Mouse (Mus musculus) cerebellum, adult 9-11 months (tissue): ENCODE measurements around the gene Ivns1abp.
"Not testable (repeated sequence)": the region's sequence is repeated elsewhere in the genome, so short reads cannot be mapped to it uniquely, and the experiment has no call there.

Source experiments
- DNase-seq: peaks from one replicate; pipeline ENCODE4 v3.0.0; 2022

Gene Ivns1abp

GRCm38 (mm10) chr1:151344283-151345108, at the start of gene Ivns1abp:
TSS of gene Ivns1abp (plus strand) at chr1:151344477.
- DNase-seq = peak; percentile 99

GRCm38 (mm10) chr1:151295486-151295885, 48.8 kb upstream of the Ivns1abp start:
- DNase-seq = no peak

- DNase-seq = no peak
These were observed 47.7 kb upstream of the Ivns1abp start for GRCm38 (mm10) chr1:151296621-151297020.

GRCm38 (mm10) chr1:151297025-151297424, 47.3 kb upstream of the Ivns1abp start:
- DNase-seq = no peak

DNA sequence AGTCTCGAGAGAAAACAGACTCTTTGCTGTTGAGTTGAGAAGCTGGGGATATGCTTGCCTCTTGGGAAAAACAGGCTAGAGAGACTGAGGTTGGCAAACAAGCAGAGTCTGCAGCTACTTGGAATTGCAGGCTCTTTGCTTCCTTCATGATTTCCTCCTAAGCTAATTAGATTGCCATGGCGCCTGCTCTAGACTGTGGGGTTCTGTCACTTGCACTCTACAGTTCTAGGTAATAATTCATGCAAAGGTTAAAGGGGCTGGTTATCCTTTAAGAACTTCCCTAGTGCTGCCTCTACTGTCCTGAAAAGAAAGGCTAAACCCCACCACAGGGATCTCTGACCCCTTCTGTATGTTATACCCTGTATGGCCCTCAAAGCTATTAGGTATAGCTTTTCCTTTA, 46.7 kb upstream of the Ivns1abp start:
- no peak for DNase-seq

DNA sequence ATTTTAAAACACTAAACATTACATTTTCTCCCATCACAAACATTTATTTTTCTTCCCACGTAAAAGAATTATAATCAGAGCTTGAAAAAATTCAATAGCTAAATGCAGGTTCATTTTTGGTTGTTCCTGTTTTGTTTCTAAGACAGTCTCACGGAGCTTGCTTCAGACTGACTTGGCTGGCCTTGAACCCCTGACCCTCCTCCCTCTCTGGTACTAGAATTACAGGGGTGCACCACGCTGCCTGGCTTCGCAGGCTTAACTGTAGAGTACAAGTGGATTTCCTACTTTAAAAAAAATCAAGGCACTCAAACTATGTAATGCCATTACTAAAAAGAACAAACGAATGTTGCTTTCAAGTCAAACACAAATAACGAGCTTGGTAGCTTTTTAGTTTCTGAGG, 42.8 kb upstream of the Ivns1abp start:
- DNase-seq = no peak

GRCm38 (mm10) chr1:151301904-151302303, 42.4 kb upstream of the Ivns1abp start:
- no peak for DNase-seq

DNA sequence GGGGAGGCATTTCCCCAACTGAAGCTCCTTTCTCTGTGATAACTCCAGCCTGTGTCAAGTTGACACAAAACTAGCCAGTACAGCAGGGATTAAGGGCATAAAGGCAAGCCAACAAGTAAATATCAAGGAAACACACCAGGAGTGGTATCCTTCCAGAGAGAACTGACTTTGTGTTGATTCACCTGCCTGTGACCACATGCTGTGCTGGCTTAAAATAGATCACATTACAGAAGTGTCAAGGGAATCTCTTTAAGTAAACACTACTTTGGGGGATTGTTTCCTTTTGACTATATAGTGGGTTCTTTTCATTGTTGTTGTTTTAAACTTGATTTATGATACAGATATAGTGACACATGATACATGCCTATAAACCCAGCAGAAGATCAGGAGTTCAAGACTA, 41.0 kb upstream of the Ivns1abp start:
- no peak for DNase-seq

GRCm38 (mm10) chr1:151305001-151305400, 39.3 kb upstream of the Ivns1abp start:
- DNase-seq = not testable (repeated sequence)

GRCm38 (mm10) chr1:151307059-151307458, 37.2 kb upstream of the Ivns1abp start:
- DNase-seq = no peak

DNA sequence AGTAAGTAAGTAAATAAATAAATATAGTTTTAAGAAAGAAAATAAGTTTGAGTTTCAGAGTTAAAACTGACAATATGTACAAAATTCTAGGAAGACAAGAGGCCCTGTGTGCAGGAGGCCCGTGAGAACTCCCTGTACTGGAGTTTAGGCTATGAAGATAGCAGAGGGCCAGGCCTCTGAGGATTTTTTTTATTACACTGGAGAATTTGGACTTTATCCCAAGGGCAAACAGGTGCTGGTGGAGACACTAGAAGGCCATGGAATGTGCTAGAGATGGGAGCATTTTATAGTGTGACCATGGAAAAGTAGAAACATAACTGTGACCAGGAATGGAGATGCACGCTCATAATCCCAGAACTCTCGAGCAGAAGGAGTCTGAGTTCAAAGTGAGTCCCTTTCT, 36.5 kb upstream of the Ivns1abp start:
- DNase-seq = no peak

GRCm38 (mm10) chr1:151308508-151308907, 35.8 kb upstream of the Ivns1abp start:
- no peak for DNase-seq

GRCm38 (mm10) chr1:151310511-151310910, 33.8 kb upstream of the Ivns1abp start:
- no peak for DNase-seq

DNA sequence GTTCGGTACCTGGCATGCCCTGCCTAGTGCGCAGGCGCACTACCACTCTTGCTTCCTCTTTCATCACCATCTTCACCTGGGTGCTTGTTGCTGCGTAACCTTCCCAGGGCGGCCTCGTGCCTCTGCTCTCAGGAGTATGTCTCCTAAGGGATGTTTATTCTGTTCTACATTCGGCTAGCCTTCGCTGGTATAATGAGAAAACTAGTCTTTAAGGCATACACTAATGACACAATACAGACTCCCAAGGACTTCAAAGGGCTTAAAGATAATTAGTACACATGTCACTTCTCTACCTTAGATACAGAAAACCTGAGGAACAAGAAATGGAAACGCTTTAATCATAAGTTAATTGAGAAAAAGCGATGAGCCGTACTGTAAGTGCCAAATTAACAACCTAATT, 32.9 kb upstream of the Ivns1abp start:
- DNase-seq = no peak

GRCm38 (mm10) chr1:151319267-151319666, 25.0 kb upstream of the Ivns1abp start:
- DNase-seq = no peak

- DNase-seq = no peak
These were observed 23.9 kb upstream of the Ivns1abp start for GRCm38 (mm10) chr1:151320408-151320807.

GRCm38 (mm10) chr1:151325328-151325727, 18.9 kb upstream of the Ivns1abp start:
- DNase-seq = no peak

DNA sequence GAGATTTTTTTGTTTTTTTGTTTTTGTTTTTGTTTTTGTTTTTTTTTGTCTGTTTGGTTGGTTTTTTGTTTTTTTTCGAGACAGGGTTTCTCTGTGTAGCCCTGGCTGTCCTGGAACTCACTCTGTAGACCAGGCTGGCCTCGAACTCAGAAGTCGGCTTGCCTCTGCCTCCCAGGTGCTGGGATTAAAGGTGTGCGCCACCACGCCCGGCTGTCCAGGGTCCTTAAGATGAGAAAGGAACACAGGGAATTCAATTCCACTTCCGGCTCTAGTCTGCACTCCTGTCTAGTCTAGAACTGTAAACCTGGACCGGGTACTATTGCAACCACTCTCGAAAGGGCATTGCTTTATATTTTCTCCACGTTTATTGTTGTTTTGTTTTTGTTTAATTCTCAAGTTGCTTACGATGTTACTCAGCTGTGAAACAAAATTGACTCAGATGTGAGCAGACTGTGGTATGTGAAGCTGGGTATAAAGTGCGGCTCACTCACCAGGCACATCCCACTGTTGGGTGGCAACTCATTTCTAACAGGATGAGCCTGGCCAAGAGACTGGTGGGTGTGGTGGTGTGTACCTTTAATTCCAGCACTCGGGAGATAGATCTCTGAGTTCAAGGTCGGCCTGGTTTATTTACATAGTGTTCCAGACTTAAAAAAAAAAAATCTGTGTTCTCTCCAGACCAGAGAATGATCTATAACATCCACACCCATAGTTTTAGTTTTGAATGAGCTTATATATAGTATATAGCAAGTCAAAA, 15.8 kb upstream of the Ivns1abp start:
- no peak for DNase-seq

- no peak for DNase-seq
These were observed 14.7 kb upstream of the Ivns1abp start for GRCm38 (mm10) chr1:151329601-151330000.

GRCm38 (mm10) chr1:151332819-151333218, 11.5 kb upstream of the Ivns1abp start:
- DNase-seq = no peak

GRCm38 (mm10) chr1:151338234-151338633, 6.0 kb upstream of the Ivns1abp start:
- no peak for DNase-seq

DNA sequence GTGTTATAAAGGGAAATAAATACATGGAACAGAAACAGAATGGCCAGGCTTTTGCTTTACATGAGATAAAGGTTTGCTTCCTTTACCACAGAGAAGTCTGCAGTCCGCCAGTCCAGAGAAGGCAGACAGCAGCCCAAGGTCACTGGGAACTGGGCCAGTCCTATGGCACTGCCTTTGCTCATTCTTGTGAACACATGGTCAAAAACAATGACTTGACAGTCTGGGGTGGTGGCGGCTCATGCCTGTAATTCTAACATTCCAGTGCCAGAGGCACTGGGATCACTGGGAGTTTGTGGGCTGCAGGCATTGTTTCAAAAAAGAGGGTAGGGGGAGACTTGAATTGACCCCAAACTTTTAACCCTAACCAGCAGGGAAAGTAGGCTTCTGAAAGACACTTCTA, 5.3 kb upstream of the Ivns1abp start:
- DNase-seq = no peak

DNA sequence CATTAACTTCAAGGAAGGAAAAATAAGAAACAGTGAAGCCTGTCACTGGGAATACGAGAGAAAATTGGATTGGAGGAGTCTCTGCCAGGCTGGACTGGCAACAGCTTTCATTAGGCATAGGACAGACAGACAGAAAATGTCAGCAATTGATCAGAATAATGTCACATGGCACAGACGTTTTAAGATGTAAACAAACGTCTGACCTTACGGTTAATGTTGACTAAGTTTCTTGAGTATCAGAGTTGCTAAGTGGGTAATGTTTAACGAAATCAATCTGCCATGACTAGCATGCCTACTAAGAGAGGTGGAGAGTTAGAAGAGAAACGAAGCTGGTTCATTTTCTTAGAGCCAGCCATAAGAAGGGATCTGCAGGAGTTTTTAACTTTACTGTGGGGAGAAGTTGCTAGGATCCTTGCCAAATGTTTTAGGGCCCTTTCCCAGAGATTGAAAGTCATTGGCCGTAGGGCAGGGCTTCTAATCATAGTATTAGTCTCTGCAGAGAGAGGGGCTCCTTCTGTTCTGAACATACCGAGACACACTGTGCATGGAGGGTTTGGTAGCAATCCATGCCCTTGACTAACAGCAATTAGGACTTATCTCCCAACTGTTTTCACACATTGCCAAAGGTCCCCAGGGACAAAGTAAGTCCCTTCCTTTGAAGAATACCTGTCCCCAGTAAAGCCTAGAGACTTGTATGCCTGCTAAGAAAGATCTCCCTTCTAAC, 2.8 kb upstream of the Ivns1abp start:
- no peak for DNase-seq

- no peak for DNase-seq
These were observed 2.0 kb upstream of the Ivns1abp start for GRCm38 (mm10) chr1:151342311-151342710.
